Mouse (Mus musculus) heart, adult 8-10 months (tissue): ENCODE results near the gene Ccdc34. TPM values are rescaled to one million over a fixed set of nuclear protein-coding genes. Genes with fewer than 3 reads are reported as not detected.
A peak's percentile ranks its signal among the peaks of the same experiment; 100 is the strongest.
"Not testable (repeated sequence)": the region's sequence is repeated elsewhere in the genome, so short reads cannot be mapped to it uniquely, and the experiment has no call there.

Experiments used
- DNase-seq: peaks from one replicate; pipeline ENCODE4 v3.0.0; 2022; ENCODE audit warnings: low spot score
- total RNA-seq, 4 experiments: library from RNA; stranded (reverse); gene quantifications; 2 replicates each; pipeline ENCODE4 v1.2.4; 2022

Ccdc34 gene
- total RNA-seq, 4 experiments from 2014 or later: 3.9 to 4.8 (median 4.5) TPM

GRCm38 (mm10) chr2:110077240-110077639 lies 59.6 kb downstream of the Ccdc34 start:
- no peak for DNase-seq

GRCm38 (mm10) chr2:110077655-110078054 lies 60.0 kb downstream of the Ccdc34 start:
- DNase-seq: no peak

- no peak for DNase-seq
Measured at GRCm38 (mm10) chr2:110080532-110080931, 62.9 kb downstream of the Ccdc34 start.

DNA sequence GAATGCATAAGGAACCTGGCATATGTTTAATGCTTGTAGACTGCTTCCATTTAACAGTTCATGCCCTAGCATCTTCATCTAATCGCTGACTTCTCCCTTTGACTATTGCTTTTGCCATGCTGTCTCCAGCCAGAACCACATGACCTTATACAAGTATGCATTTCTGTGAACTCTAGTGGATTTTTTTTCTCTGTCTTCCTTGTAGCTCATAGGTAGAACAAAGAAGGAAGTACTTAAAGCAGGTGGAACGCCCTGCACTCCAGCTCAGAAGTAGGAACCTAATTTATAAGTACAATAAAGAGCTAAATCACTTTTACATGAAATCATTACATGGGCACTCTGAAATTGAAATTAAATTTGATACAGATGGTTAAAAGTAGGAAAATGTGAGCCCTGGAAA lies 65.4 kb downstream of the Ccdc34 start:
- no peak for DNase-seq

- DNase-seq: peak; percentile 74
Measured at GRCm38 (mm10) chr2:110085701-110086143, 68.1 kb downstream of the Ccdc34 start.

DNA sequence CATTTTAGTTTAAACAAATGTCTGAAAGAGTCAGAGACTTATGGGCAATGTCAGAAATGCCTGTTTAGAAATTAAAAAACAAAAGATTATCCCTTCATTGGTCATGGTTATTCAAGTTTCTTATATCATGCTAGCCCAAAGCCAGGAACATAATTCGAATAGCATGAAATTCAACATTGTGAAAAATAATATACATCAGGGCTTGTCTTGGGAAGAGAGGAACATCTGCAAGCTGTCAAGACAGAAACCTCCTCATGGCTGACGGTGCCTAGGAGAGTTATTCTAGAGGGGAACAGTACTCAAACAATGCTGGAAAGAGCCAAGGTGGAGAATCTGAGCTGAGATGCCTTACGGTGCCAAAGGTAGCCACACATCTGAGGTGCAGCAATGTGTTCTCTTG lies 96.5 kb downstream of the Ccdc34 start:
- DNase-seq: no peak

DNA sequence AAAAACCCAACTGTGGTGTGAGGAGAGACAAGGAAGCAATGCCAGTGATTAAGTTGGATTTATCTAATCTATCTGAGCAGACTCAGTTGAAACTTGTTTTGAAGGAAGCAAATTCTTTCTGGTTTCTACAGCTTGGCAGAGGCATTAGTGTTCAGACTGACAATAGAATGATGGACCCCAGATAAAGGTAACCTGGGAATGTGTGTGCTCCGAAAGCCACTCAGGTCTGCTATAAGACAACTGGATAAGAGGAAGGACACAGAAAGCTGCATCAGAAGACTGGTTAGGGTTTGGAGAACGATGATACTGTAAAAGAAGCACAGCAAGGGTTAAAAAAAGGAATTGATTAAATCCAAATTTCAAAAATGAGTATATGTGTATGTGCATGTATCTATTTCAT lies 111.8 kb downstream of the Ccdc34 start:
- DNase-seq: no peak

- DNase-seq: no peak
Measured at GRCm38 (mm10) chr2:110131573-110131972, 114.0 kb downstream of the Ccdc34 start.

DNA sequence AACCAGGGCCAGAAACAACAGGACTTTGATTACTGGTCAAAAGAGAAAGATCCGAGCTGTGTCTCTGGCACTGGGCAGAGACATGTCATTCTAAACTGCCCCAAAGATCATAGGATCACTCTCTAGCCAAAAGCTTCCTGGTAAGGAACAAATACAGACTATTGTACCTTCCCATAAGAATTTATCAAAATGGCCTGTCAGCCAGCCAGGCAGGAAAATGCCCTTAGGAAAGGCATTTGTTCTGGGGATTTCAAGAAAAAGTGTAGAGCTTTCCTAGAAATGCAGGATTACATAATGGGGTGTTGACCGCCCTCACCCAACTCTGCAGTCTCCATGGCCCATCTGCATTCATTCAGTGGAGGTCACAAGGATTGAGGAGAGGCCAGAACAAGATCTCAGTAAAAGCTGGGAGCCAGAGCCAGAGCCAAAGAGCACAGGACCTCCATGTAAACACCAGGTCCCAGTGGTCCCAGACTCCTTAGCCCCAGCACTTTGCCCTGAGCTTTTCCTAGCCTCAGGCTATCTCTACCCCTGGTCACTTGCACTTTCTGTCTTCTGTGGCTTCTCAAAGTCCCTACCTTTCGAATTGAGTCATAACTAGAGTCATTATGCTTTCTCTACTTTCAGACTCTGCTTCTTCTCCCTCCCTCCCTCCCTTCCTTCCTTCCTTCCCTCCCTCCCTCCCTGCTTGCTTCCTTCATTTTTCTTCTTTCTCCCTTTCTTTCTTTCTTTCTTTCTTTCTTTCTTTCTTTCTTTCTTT lies 115.9 kb downstream of the Ccdc34 start:
- DNase-seq: no peak

GRCm38 (mm10) chr2:110134765-110135594 lies 117.4 kb downstream of the Ccdc34 start:
- DNase-seq: no peak

DNA sequence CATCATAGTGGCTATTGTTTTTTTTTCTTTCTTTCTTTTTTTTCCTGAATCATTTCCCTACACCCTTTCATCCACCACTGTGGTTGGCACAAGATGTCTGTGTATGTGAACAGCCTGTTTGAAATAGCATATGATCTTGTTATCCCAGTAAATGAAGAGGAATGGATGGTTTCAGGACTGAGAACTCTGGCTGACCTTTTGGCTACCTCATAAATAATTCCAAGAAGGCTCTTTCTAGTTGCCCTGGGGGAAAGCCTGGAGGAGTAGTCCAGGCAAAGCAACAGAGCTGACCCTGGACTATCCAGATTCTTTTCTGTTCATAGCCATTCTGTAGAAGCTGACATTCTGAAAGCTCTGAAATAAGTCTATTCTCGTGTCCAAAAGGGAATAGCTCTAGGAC lies 119.7 kb downstream of the Ccdc34 start:
- DNase-seq: no peak

GRCm38 (mm10) chr2:110138096-110138495 lies 120.5 kb downstream of the Ccdc34 start:
- DNase-seq: no peak

DNA sequence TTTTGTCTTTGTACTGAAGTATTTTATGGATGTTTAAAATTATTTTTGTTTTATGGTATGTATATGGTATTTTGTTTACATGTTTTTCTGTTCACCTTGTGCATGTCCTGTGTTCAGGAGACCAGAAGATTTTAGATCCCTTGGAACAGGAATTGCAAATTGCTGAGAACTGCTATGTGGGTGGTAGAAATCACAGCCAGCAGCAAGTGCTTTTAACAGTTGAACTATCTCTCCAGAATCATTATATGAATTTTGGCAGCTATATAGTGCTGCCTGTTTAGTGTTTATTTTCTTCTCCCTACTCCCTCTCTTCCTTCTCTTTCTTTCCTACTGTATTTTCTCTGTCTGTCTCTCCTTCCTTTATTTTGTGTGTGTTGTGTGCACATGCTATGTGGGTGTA lies 130.4 kb downstream of the Ccdc34 start:
- not testable (repeated sequence) for DNase-seq

DNA sequence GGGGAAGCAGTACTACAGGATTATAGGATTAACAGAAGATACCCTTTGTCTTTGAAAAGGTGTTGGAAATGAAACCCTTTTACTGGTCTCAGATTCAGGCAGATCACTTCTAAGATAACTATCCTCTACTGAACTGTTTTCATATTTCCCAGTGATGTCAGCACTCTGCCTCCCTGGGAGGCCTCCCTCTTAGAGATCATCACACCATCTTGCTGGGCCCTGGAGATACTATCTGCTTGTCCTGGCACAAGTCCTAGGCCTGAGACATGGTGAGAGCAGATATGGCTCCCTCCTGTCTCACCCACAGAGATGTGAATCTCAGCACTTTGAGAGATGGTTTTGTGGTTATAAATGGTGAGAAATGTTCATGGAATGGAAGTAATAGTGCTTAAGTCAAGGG lies 131.6 kb downstream of the Ccdc34 start:
- no peak for DNase-seq

GRCm38 (mm10) chr2:110156321-110156720 lies 138.7 kb downstream of the Ccdc34 start:
- no peak for DNase-seq

GRCm38 (mm10) chr2:110165003-110165402 lies 147.4 kb downstream of the Ccdc34 start:
- DNase-seq: no peak

GRCm38 (mm10) chr2:110167694-110168093 lies 150.1 kb downstream of the Ccdc34 start:
- DNase-seq: no peak

DNA sequence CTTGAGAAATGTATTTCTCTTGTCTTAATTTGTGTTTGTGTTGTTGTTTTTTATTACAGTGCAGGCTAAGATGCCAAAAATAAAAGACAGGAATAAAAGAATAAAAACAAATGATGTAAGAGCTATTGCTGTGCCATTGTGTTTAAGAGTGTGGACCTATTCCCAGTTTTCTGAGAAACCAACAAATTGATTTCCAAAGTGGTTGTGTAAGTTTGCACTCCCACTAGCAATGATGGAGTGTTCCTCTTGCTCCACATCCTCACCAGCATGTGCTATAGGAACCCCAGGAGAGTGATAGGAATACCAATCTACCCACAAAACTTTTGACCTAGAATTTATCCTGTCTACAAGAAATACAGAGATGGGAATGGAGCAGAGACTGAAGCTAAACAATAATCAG lies 150.7 kb downstream of the Ccdc34 start:
- no peak for DNase-seq

DNA sequence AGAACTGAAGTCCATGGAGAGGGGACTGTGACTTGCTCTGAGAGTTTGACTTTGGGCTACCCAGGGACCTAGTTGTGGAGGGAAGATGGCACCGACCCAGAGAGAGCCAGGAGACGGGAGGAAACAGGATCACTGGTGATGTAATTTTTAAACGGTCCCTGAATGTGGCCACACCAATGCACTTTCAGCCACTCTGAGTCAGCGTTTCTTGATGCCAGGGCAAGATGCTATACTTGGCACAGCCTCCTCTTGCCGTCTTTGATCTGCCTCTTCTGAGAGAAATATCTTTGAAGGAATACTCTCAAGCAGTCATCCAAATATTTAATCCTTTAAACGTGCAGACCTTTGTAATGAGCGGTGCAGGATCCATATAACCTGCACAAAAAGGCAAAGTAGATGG lies 154.8 kb downstream of the Ccdc34 start:
- DNase-seq: no peak

DNA sequence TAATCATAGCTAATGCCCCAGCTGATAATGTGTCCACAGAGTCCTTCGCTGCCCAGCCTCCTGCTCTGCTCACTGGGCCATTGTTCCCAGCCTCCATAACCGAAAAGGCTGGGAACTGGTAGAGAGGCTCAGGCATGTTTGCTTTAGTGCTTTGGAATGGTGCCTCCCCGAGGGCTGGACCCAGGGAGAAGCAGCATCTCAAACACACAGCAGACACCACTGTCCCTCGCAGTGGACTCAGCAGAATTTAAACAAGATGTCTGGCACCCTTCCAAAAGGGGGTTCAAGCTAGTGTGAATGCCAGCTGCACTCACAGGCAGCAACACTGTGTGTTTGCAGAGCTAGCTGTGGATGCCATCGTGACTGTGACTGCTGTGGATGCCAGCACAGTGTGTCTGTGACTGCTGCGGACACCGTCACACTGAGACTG lies 156.2 kb downstream of the Ccdc34 start:
- DNase-seq: no peak

DNA sequence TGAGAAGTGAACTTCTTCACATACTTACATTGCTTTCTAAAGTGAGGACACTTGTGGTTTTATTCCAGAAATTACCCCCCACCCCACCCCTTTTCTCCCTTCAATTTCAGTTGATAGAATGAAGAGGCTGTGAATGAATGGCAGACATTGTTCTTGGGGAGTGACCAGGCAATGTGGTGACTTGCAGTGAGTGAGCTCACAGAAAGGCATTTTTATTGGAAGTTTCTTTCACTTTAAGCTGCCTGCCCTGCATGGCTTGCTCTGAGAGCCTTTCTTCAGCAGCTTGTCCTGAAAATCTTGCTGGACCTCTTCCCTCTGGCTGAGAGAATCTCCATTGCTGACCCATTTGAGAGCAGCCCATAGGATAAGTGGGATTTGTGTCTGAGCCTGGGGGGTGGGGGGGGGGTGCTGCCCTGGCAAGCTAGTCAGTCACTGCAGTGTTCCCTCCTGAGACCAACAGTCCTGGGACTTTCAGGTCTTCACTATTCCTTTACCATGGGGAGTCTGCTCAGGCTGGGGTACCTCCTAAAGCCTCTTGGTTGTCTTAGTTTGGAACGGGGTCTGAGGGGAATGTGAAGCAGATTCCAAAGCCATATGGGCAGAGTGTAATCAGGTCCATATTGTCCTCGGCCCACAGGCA lies 159.3 kb downstream of the Ccdc34 start:
- no peak for DNase-seq

DNA sequence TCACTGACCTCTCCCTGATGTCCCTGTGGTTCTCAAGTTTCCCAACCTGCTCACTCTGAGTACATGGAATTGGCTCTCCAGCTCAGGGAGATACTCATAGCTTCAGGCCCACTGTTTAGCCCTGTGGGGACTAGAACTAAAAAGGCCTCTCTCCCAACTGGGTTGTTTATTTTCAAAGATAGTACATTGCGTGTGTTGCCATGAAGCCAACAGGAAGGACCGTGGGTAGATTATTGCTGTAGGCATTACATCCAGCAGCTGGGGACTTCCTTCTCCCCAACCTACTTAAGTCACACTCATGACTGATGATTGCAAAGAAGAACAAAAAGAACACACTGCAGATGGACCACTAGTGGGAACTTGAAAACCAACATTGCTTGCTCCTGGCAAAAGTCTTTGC lies 159.8 kb downstream of the Ccdc34 start:
- no peak for DNase-seq
